In the genomic region with DNA sequence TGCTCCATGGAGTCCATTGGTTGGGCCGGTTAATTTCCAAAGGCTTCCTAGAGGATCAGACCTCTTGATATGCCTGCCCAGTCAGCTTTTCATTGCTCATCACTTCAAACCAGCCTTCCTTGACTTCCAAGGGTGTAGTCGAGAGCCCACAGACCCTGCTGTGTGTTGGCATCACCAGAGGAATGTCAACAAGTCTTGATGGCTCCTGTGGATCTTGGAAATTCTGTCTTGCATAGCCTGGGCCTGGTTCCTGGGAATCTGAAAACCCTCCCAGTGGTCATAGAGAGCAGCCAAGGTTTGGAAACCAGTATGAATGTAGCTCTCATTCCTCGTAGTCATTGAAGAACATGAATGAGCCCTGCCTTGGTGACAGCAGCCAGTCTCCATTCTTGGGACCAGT, we compare ENCODE assay signal across 20 mouse cellular contexts. TPM values are rescaled to one million over a fixed set of nuclear protein-coding genes. Genes with fewer than 3 reads are reported as not detected.
"Had no signal": no experiment of that assay in that cellular context is flagged by ENCODE, and none has a peak within 500 bp of the region (broad histone marks: within the 10 kb centered on the region; RNA-seq: fewer than 3 reads in every experiment).

No protein-coding gene starts in this region.

- H3K4me1 ChIP-seq: heart, embryonic 12.5 days; hindbrain, embryonic 12.5 days; intestine, embryonic 15.5 days had no signal

- H3K27me3 ChIP-seq: heart, embryonic 12.5 days; hindbrain, embryonic 12.5 days; intestine, embryonic 15.5 days; limb, embryonic 12.5 days had no signal

- H3K27ac ChIP-seq: gastrocnemius, adult 2 months; heart, adult 2 months; hindbrain, embryonic 10.5 days; hindbrain, embryonic 12.5 days; hindbrain, embryonic 14.5 days; intestine, embryonic 15.5 days; left cerebral cortex, adult 2 months; limb, embryonic 10.5 days; limb, embryonic 12.5 days had no signal

- H3K4me2 ChIP-seq: heart, embryonic 12.5 days; hindbrain, embryonic 12.5 days; hindbrain, embryonic 14.5 days; intestine, embryonic 15.5 days; limb, embryonic 12.5 days; liver, embryonic 11.5 days had no signal

- H3K4me3 ChIP-seq: gastrocnemius, adult 2 months; heart, adult 2 months; heart, embryonic 12.5 days; hindbrain, embryonic 10.5 days; hindbrain, embryonic 12.5 days; intestine, embryonic 15.5 days; layer of hippocampus, adult 2 months; left cerebral cortex, adult 2 months; limb, embryonic 10.5 days; limb, embryonic 12.5 days had no signal

- H3K36me3 ChIP-seq: heart, embryonic 12.5 days; hindbrain, embryonic 10.5 days; hindbrain, embryonic 12.5 days; intestine, embryonic 15.5 days; limb, embryonic 10.5 days; limb, embryonic 12.5 days had no signal

- DNase-seq: gastrocnemius, adult 2 months; gastrocnemius, postnatal 10 days; gastrocnemius, postnatal 25 days; kidney, adult 18-20 months; kidney, adult 8-10 months; liver had no signal

- ATAC-seq: hindbrain, embryonic 16.5 days; inflammation-experienced regulatory T-cells, adult 6 months; intestine, embryonic 15.5 days; intestine, postnatal 0 days had no signal

- H3K9me3 ChIP-seq: heart, embryonic 12.5 days; hindbrain, embryonic 10.5 days; hindbrain, embryonic 12.5 days; intestine, embryonic 15.5 days; limb, embryonic 10.5 days; limb, embryonic 12.5 days had no signal

- H3K9ac ChIP-seq: heart, embryonic 12.5 days; hindbrain, embryonic 12.5 days; hindbrain, embryonic 14.5 days; intestine, embryonic 15.5 days; limb, embryonic 12.5 days had no signal

RNA-seq across cellular contexts. Expression of a gene that starts 36.9 kb away (rescaled TPM):
- polyA plus RNA-seq: inflammation-experienced regulatory T-cells, adult 6 months had no signal
